Mouse (Mus musculus) inflammation-experienced regulatory T-cells, adult 6 months (primary cell): Measurements from ENCODE around the gene Trir. TPM values are rescaled to one million over a fixed set of nuclear protein-coding genes. Genes with fewer than 3 reads are reported as not detected.

Source experiments
- ATAC-seq: one replicate; pipeline ENCODE4 v1.8.0; 2017
- polyA plus RNA-seq, 3 experiments: library from polyadenylated mRNA; unstranded; fragments of 100-300 nt; shearing (Covaris generic); gene quantifications; one replicate each; pipeline ENCODE4 v1.2.1; 2017

The Trir gene
- polyA plus RNA-seq, 3 experiments from 2014 or later, result 17.8 to 31.0 (median 24.1) TPM

DNA sequence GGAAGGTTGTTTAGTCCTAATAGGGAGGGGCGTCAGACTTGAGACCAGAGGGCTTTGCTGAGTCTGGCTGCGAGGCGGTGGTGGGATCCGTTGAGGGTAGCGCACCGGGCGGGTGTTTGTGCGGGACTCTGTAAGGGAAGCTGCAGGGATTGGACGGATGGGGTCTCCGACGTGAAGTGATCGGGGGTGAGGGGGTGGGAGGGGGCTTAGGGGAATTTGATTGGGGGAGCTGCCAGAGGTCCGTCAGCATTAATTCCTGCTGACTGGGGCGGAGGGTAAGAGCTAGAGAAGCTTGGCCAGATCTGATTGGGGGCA is 10.7 kb downstream of the Trir start:
- no peak for ATAC-seq

- ATAC-seq, result peak; percentile 14
These were observed 11.3 kb downstream of the Trir start for GRCm38 (mm10) chr8:85037681-85038531.

- no peak for ATAC-seq
These were observed 17.0 kb downstream of the Trir start for GRCm38 (mm10) chr8:85043619-85044018.

DNA sequence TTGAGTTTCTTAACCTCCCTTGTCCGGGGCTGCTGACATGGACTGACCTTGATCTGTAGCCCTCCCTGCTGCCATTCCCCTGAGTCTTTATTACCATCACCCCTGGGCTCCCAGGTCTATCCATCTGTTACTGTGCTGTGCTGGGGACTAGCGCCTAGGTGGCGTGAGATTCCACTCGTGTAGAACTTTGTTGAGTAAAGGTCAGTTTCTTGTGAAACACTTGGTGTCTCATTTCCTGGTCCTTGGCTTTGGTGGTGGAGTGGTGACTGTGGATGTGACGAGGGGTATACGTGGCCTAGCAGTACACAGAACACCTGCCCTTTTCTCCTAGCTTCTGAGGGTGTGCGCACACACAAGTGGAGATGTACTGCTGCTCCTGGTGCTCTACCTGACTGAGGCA is 30.7 kb downstream of the Trir start:
- no peak for ATAC-seq

DNA sequence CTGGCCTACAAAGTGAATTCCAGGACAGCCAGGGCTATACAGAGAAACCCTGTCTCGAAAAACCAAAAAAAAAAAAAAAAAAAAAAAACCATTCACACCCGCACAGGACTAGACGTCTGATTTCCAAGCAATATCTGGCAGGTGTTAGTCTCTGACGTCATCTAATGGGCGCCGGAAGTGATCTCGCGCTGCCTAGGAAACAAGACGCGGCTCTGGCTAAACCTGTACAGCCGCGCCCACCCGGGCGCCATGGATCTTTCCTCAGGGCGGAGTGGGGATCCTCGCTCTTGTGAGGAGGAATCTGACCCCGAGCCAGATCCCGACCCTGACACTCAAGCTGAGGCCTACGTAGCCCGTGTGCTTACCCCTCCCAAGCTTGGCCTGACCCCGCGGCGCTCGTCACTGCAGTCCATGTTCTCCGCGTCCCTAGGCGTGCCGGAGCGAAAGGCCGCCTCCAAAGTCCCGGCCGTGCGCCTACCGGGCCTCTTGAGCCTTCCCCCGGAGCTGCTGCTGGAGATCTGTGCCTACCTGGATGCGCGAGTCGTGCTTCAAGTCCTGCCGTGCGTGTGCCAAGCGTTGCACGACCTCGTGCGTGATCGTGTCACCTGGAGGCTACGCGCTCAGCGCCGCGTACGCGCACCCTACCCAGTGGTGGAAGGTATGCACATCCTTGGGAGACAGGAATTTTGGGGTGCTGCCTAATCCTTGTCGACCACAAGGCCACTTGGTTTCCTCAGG is 33.4 kb downstream of the Trir start, which contains the start of gene Fbxw9:
TSS of gene Fbxw9 (plus strand) at position 177 of the 738 bp plus-strand sequence.
- ATAC-seq, result peak; percentile 99

- ATAC-seq, result no peak
These were observed 36.0 kb downstream of the Trir start for GRCm38 (mm10) chr8:85062603-85063002.

- ATAC-seq, result no peak
These were observed 38.6 kb downstream of the Trir start for GRCm38 (mm10) chr8:85065213-85065612.

DNA sequence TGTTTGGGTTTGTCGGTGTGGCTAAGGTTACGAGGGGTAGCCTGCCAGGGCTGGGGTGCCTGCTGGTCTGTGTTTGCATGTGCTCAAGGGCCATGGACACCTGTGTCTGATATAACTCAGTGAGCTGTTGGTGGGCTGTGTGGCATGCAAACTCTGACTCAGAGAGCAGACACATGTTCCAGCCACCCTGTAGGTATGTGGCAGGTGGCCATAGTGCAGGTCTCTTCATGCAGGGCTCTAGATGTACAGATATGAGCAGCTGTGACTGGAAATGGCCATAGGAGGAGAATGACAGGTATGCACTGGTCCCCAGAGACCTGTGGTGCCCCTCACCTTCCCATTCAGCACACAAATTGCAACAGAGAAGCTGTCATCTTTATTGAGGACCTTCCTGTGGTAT is 40.5 kb downstream of the Trir start:
- no peak for ATAC-seq

DNA sequence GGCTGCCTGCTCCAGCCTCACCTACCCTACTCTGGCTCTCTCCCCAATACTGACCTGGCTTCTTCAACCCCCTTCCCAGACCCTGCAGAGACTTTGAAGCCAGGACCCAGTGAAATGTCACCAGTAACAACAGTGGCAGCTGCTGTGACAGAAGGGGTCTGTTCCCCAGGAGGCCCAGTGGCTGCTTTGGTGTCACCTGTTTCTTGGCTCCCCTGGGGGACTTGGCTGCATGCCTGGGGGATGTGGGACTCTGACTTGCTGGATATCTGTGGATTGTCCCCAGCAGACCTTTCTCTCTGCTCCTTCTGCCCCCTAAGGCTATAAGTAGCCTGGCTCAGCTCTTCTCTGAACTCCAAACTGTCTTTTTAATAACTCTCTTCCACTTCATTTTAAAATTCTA is 41.4 kb downstream of the Trir start, which contains the start of gene Gm5741:
TSS of gene Gm5741 (minus strand) at position 1 of the 400 bp plus-strand sequence.
- ATAC-seq, result no peak

- no peak for ATAC-seq
These were observed 44.4 kb downstream of the Trir start for GRCm38 (mm10) chr8:85071041-85071440.

- peak; percentile 95 for ATAC-seq
These were observed 45.1 kb downstream of the Trir start, which contains the start of gene Dhps for GRCm38 (mm10) chr8:85071514-85072281. Gene Dhps, plus strand, starts transcription at chr8:85071757.

- ATAC-seq, result no peak
These were observed 45.8 kb downstream of the Trir start for GRCm38 (mm10) chr8:85072364-85072929.

DNA sequence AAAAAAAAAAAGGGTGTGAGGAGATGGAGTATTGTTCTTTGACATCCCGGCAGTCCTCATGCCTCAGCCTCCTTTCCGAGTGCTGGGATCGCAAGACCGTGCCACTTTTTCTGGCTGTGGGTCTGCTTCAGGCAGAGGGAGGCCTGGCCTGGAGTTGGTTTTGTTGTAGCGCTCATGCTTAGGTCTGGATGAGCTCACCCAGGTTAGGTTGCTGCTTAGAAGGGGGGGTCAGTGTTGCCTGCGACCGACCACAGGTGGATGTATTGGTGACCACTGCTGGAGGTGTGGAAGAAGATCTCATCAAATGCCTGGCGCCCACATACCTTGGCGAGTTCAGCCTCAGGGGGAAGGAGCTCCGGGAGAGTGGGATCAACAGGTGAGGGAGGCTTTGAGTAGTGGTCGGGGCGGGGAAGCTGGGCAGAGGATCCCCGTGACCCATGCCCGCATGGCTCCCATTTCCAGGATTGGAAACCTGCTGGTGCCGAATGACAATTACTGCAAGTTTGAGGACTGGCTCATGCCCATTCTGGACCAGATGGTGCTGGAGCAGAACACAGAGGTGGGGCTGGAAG is 46.5 kb downstream of the Trir start:
- ATAC-seq, result no peak

- no peak for ATAC-seq
These were observed 47.5 kb downstream of the Trir start for GRCm38 (mm10) chr8:85074167-85074566.

DNA sequence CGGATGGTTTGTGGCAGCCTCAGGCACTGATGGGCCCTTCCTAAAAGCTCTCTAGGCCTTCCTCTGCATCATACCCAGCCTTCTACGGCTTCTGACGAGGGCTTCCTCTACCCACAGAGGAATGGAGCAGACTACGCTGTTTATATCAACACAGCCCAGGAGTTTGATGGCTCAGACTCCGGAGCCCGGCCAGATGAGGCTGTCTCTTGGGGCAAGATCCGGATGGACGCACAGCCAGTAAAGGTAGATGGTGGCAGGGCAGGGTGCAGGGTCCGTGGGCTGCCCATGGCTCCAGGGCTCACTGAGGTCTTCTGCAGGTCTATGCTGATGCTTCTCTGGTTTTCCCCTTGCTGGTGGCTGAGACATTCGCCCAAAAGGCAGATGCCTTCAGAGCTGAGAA is 48.0 kb downstream of the Trir start:
- no peak for ATAC-seq

DNA sequence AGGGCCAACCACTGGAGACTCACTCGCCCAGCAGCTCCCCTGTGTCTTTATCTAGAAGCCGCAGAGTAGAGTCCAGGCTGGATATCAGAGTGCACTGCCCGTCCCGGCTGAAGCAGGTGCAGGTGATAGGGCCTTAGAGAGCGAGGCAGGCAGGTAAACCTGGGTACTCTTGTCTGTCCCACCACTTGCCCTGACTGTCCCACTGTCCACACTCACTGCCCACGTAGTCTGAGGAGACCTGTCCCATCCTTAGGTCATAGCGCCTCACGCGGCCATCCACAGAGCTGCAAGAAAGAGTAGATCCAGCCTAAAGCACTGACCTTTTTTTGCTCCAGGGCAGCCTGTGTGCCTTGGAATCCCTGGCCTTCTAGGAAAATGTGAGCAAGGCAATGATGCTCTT is 49.4 kb downstream of the Trir start:
- no peak for ATAC-seq

GRCm38 (mm10) chr8:85076993-85077392 is 50.4 kb downstream of the Trir start:
- peak; percentile 62 for ATAC-seq

Other genes starting within 250 kb of the Trir start
- 1 to 10 TPM in 2 of 3 experiments, under 1 TPM in 1; 0.92 to 6.3 (median 3.1) TPM for gene Nfix, start 226.5 kb upstream of the Trir start, polyA plus RNA-seq
- 1 to 10 TPM; 4.7 to 5.6 (median 5.4) TPM for gene Dand5, start 204.0 kb upstream of the Trir start, polyA plus RNA-seq
- gene Gadd45gip1, start 195.3 kb upstream of the Trir start, polyA plus RNA-seq, result 10 to 100 TPM; 14.6 to 16.7 (median 16.1) TPM
- gene Rad23a, start 186.2 kb upstream of the Trir start, polyA plus RNA-seq, result 100 to 1,000 TPM; 128 to 152 (median 145) TPM
- 100 to 1,000 TPM; 278 to 341 (median 290) TPM for gene Calr, start 179.9 kb upstream of the Trir start, polyA plus RNA-seq
- gene Farsa, start 169.8 kb upstream of the Trir start, polyA plus RNA-seq, result 10 to 100 TPM; 48.1 to 76.0 (median 58.3) TPM
- gene Syce2, start 154.7 kb upstream of the Trir start, polyA plus RNA-seq, result 10 to 100 TPM in 1 of 3 experiments, 1 to 10 TPM in 2; 4.3 to 19.0 (median 6.8) TPM
- gene Gcdh, start 132.9 kb upstream of the Trir start, polyA plus RNA-seq, result 10 to 100 TPM; 14.5 to 19.9 (median 19.2) TPM
- gene Klf1, start 124.9 kb upstream of the Trir start, polyA plus RNA-seq, result not detected
- gene Dnase2a, start 118.3 kb upstream of the Trir start, polyA plus RNA-seq, result 10 to 100 TPM; 10.5 to 21.7 (median 20.0) TPM
- 1 to 10 TPM in 2 of 3 experiments, under 1 TPM in 1; 0.84 to 1.5 (median 1.1) TPM for gene Mast1, start 89.5 kb upstream of the Trir start, polyA plus RNA-seq
- under 1 TPM in 1 of 3 experiments, not detected in 2; 0.28 TPM for gene Rtbdn, start 79.8 kb upstream of the Trir start, polyA plus RNA-seq
- not detected for gene Gm49661, start 57.4 kb upstream of the Trir start, polyA plus RNA-seq
- gene Prdx2, start 57.2 kb upstream of the Trir start, polyA plus RNA-seq, result 100 to 1,000 TPM; 232 to 340 (median 290) TPM
- 10 to 100 TPM; 57.0 to 88.9 (median 72.8) TPM for gene Rnaseh2a, start 57.1 kb upstream of the Trir start, polyA plus RNA-seq
- gene Junb, start 48.1 kb upstream of the Trir start, polyA plus RNA-seq, result 10 to 100 TPM; 28.1 to 33.6 (median 33.1) TPM
- gene Hook2, start 36.2 kb upstream of the Trir start, polyA plus RNA-seq, result 1 to 10 TPM; 2.2 to 4.9 (median 4.6) TPM
- gene Best2, start 12.3 kb upstream of the Trir start, polyA plus RNA-seq, result not detected
- 10 to 100 TPM; 50.0 to 67.9 (median 60.7) TPM for gene Asna1, start 1.5 kb upstream of the Trir start, polyA plus RNA-seq
- gene Tnpo2, start 10.1 kb downstream of the Trir start, polyA plus RNA-seq, result 10 to 100 TPM; 13.8 to 18.7 (median 16.5) TPM
- gene Fbxw9, start 33.2 kb downstream of the Trir start, polyA plus RNA-seq, result 1 to 10 TPM; 2.3 to 4.8 (median 2.9) TPM
- gene Gm5741, start 41.2 kb downstream of the Trir start, polyA plus RNA-seq, result 1 to 10 TPM in 2 of 3 experiments, not detected in 1; 1.9 to 3.3 TPM
- 10 to 100 TPM; 29.3 to 40.4 (median 39.3) TPM for gene Dhps, start 44.9 kb downstream of the Trir start, polyA plus RNA-seq
- 100 to 1,000 TPM; 114 to 166 (median 129) TPM for gene Wdr83os, start 53.9 kb downstream of the Trir start, polyA plus RNA-seq
- 10 to 100 TPM; 34.8 to 44.2 (median 38.5) TPM for gene Wdr83, start 54.5 kb downstream of the Trir start, polyA plus RNA-seq
- gene Man2b1, start 56.4 kb downstream of the Trir start, polyA plus RNA-seq, result 10 to 100 TPM; 80.8 to 94.7 (median 83.8) TPM
- gene Zfp791, start 96.3 kb downstream of the Trir start, polyA plus RNA-seq, result under 1 TPM in 1 of 3 experiments, not detected in 2; 0.15 TPM
- gene Cks1brt, start 125.1 kb downstream of the Trir start, polyA plus RNA-seq, result under 1 TPM in 1 of 3 experiments, not detected in 2; 0.21 TPM
- gene Olfr371, start 199.2 kb downstream of the Trir start, polyA plus RNA-seq, result not detected